ENCODE assay signal across 19 mouse cellular contexts in the genomic region with DNA sequence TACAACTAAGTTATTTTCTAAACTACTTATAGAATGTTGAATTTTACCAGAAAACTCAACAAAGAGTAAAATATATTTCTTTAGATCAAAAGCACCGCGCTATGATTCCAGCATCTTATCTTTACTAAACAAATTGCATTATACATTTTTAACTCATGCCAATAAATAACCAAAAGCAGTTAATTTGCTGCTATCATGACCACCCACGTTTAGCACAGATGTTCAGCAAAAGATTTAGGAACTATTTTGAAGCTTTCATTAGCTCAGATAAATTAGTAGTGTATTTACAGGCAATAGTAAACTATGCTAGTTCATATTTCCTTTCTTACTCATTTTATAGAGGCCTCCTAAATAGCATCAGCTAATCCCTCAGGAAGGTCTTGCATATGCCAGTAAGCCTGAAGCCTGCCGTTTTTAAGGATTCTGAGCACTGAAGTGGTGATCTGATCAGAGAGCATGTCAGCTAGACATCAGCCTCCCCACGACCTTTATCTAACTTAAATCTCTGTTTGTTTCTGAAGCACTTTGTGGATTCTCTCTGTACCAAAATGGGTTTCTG.
DNase-seq lines count a peak whose midpoint lies in the region; ATAC-seq and TF ChIP-seq lines count a peak whose summit lies in the region.
"Had no signal": no experiment of that assay in that cellular context is flagged by ENCODE, and none has a peak within 500 bp of the region (broad histone marks: within the 10 kb centered on the region; RNA-seq: fewer than 3 reads in every experiment).

No protein-coding gene starts in this region.

- H3K79me2 ChIP-seq in MEL (ENCODE audit: control insufficient read depth, insufficient read depth, low read length, poor library complexity), result no peaks in the 10 kb centered on the region

- H3K9me3 ChIP-seq in kidney, postnatal 0 days (replicated peaks; ENCODE audit: low read length), result no peaks in the 10 kb centered on the region
- no peaks in the 10 kb centered on the region for H3K9me3 ChIP-seq in lung, embryonic 15.5 days
- H3K9me3 ChIP-seq in MEL (replicated peaks; ENCODE audit: insufficient read depth, low read length), result no peaks in the 10 kb centered on the region
- no peaks in the 10 kb centered on the region for H3K9me3 ChIP-seq in intestine, postnatal 0 days (ENCODE audit: control insufficient read depth)
- H3K9me3 ChIP-seq: embryonic facial prominence, embryonic 12.5 days; forebrain, embryonic 15.5 days; heart, embryonic 13.5 days; hindbrain, embryonic 12.5 days had no signal

- no peaks in the 10 kb centered on the region for H3K36me3 ChIP-seq in kidney, postnatal 0 days (ENCODE audit: insufficient read depth, low read length)
- no peaks in the 10 kb centered on the region for H3K36me3 ChIP-seq in kidney, adult 2 months (ENCODE audit: control insufficient read depth, insufficient read depth, low read length)
- H3K36me3 ChIP-seq in lung, embryonic 15.5 days, result no peaks in the 10 kb centered on the region
- peaks cover 0 to 27% of the 10 kb centered on the region in 2 experiments; a peak in 2 of 4 replicates for H3K36me3 ChIP-seq in MEL (ENCODE audit: control insufficient read depth in 1 of 2, insufficient read depth in 2 of 2, low read length in 2 of 2)
- H3K36me3 ChIP-seq in intestine, postnatal 0 days (ENCODE audit: control insufficient read depth, insufficient read depth), result no peaks in the 10 kb centered on the region
- H3K36me3 ChIP-seq: embryonic facial prominence, embryonic 12.5 days; forebrain, embryonic 15.5 days; heart, embryonic 13.5 days; hindbrain, embryonic 12.5 days had no signal

- no peak for TF ChIP-seq CTCF in kidney, postnatal 0 days (IDR thresholded peaks at IDR 0.05; ENCODE audit: low read depth)
- no peak for TF ChIP-seq CTCF in kidney, adult 2 months (conservative IDR thresholded peaks at IDR 0.05; ENCODE audit: insufficient read depth, insufficient read length, low read depth, low read length)
- no peak for TF ChIP-seq CTCF in MEL (IDR thresholded peaks at IDR 0.05 in 2 of 3, conservative IDR thresholded peaks at IDR 0.05 in 1 of 3; ENCODE audit: control insufficient read depth in 1 of 3, insufficient read depth in 1 of 3, low read depth in 2 of 3, low read length in 3 of 3, poor library complexity in 1 of 3, severe bottlenecking in 1 of 3)
- TF ChIP-seq CTCF in intestine, postnatal 0 days (IDR thresholded peaks at IDR 0.05; ENCODE audit: low read depth), result no peak

- no peaks in the 10 kb centered on the region for H3K4me1 ChIP-seq in kidney, postnatal 0 days (replicated peaks; ENCODE audit: insufficient read depth, low read length)
- H3K4me1 ChIP-seq in kidney, adult 2 months (ENCODE audit: control insufficient read depth, insufficient read depth, low read length), result no peaks in the 10 kb centered on the region
- no peaks in the 10 kb centered on the region for H3K4me1 ChIP-seq in lung, embryonic 15.5 days
- H3K4me1 ChIP-seq in MEL (ENCODE audit: control insufficient read depth in 1 of 2, insufficient read depth in 2 of 2, low read length in 2 of 2), result peaks cover 10 to 12% of the 10 kb centered on the region in 2 experiments
- H3K4me1 ChIP-seq in intestine, postnatal 0 days (replicated peaks; ENCODE audit: control insufficient read depth, insufficient read depth, low read length), result no peaks in the 10 kb centered on the region
- H3K4me1 ChIP-seq: embryonic facial prominence, embryonic 12.5 days; forebrain, embryonic 15.5 days; hindbrain, embryonic 12.5 days had no signal

- WGBS in kidney, postnatal 0 days, result 44% methylated on average over 5 of the region's 5 CpGs
- WGBS in kidney, adult 2 months, result 61% methylated on average over 5 of the region's 5 CpGs
- 33% methylated on average over 5 of the region's 5 CpGs for WGBS in lung, embryonic 15.5 days
- 49% methylated on average over 5 of the region's 5 CpGs for whole genome bisulfite sequencing in intestine, postnatal 0 days

- peak; percentile 83 for DNase-seq in kidney, postnatal 0 days (ENCODE audit: low spot score)
- no peak for DNase-seq in kidney, adult 2 months
- no peak for DNase-seq in lung, postnatal 4 days
- peak; percentile 63 for DNase-seq in MEL (ENCODE audit: low read depth, low spot score)
- DNase-seq: adrenal gland, postnatal 10 days; cerebellum, adult 11 months; cerebellum, adult 8-10 months; cerebellum, postnatal 14 days; embryo, embryonic 11 days; gastrocnemius, postnatal 36 days; heart, adult 11 months; heart, postnatal 36 days had no signal

- TF ChIP-seq EP300 in MEL (IDR thresholded peaks at IDR 0.05; ENCODE audit: low read depth in 1 of 2, low read length in 2 of 2), result peak; percentile 92 to 96

- H3K27me3 ChIP-seq in kidney, postnatal 0 days (ENCODE audit: insufficient read depth, low read length), result no peaks in the 10 kb centered on the region
- no peaks in the 10 kb centered on the region for H3K27me3 ChIP-seq in kidney, adult 2 months (replicated peaks; ENCODE audit: control insufficient read depth, insufficient read depth, low read length)
- H3K27me3 ChIP-seq in lung, embryonic 15.5 days, result no peaks in the 10 kb centered on the region
- no peaks in the 10 kb centered on the region for H3K27me3 ChIP-seq in MEL (ENCODE audit: control insufficient read depth in 1 of 2, insufficient read depth in 2 of 2, low read length in 2 of 2)
- H3K27me3 ChIP-seq in intestine, postnatal 0 days (replicated peaks; ENCODE audit: control insufficient read depth, insufficient read depth, low read length), result no peaks in the 10 kb centered on the region
- H3K27me3 ChIP-seq: embryonic facial prominence, embryonic 12.5 days; forebrain, embryonic 15.5 days; heart, embryonic 13.5 days; hindbrain, embryonic 12.5 days had no signal

- no peak overlapping the region for H3K9ac ChIP-seq in kidney, postnatal 0 days (ENCODE audit: low read depth, low read length)
- no peak overlapping the region for H3K9ac ChIP-seq in lung, embryonic 15.5 days
- H3K9ac ChIP-seq in MEL (ENCODE audit: control insufficient read depth, low read depth, low read length, poor library complexity, severe bottlenecking), result 0 out of 2 replicates have a peak overlapping the region, but pooled peaks have one; percentile 7
- H3K9ac ChIP-seq in intestine, postnatal 0 days (ENCODE audit: low read depth, low read length), result no peak overlapping the region
- H3K9ac ChIP-seq: embryonic facial prominence, embryonic 12.5 days; forebrain, embryonic 15.5 days; heart, embryonic 13.5 days; hindbrain, embryonic 12.5 days had no signal

- no peak overlapping the region for H3K27ac ChIP-seq in kidney, postnatal 0 days
- H3K27ac ChIP-seq in kidney, adult 2 months (ENCODE audit: insufficient read depth, low read depth, low read length), result no peak overlapping the region
- no peak overlapping the region for H3K27ac ChIP-seq in lung, embryonic 15.5 days
- H3K27ac ChIP-seq in MEL (ENCODE audit: control insufficient read depth, low read depth, low read length), result peak overlapping the region; percentile 31; the same call in 1 of the 2 replicates
- H3K27ac ChIP-seq in intestine, postnatal 0 days (ENCODE audit: low read depth, low read length), result no peak overlapping the region
- H3K27ac ChIP-seq: embryonic facial prominence, embryonic 12.5 days; forebrain, embryonic 15.5 days; heart, embryonic 13.5 days; hindbrain, embryonic 12.5 days had no signal

- no peak overlapping the region for H3K4me2 ChIP-seq in kidney, postnatal 0 days (ENCODE audit: low read length)
- no peak overlapping the region for H3K4me2 ChIP-seq in lung, embryonic 15.5 days
- H3K4me2 ChIP-seq in intestine, postnatal 0 days (replicated peaks; ENCODE audit: low read depth), result no peak overlapping the region
- H3K4me2 ChIP-seq: embryonic facial prominence, embryonic 12.5 days; forebrain, embryonic 15.5 days; heart, embryonic 13.5 days; hindbrain, embryonic 12.5 days had no signal

- no peak for TF ChIP-seq POLR2A in kidney, adult 2 months (IDR thresholded peaks at IDR 0.05; ENCODE audit: low read depth, low read length)
- no peak for TF ChIP-seq POLR2A in MEL (IDR thresholded peaks at IDR 0.05; ENCODE audit: control insufficient read depth in 1 of 2, insufficient read depth in 1 of 2, low read depth in 1 of 2, low read length in 2 of 2, poor library complexity in 1 of 2)

- no peak for ATAC-seq in kidney, postnatal 0 days (replicated peaks; ENCODE audit: low FRiP score, low read depth)
- ATAC-seq in lung, embryonic 15.5 days (ENCODE audit: borderline replicate concordance, extremely low read depth, low FRiP score, low TSS enrichment), result peak; percentile 53; the same call in 1 of the 2 replicates
- peak; percentile 89 for ATAC-seq in megakaryocyte-erythroid progenitor cell, adult 5-6 weeks (replicated peaks; ENCODE audit: low FRiP score, low TSS enrichment, poor library complexity, severe bottlenecking)
- no peak for ATAC-seq in intestine, postnatal 0 days
- ATAC-seq: forebrain, embryonic 15.5 days had no signal

- no peak for TF ChIP-seq RAD21 in MEL (IDR thresholded peaks at IDR 0.05; ENCODE audit: low read depth, low read length)

- H3K4me3 ChIP-seq in kidney, postnatal 0 days (replicated peaks; ENCODE audit: low read depth, low read length), result no peak overlapping the region
- H3K4me3 ChIP-seq in kidney, adult 2 months (ENCODE audit: insufficient read depth, low read depth, low read length), result no peak overlapping the region
- no peak overlapping the region for H3K4me3 ChIP-seq in lung, embryonic 15.5 days
- no peak overlapping the region for H3K4me3 ChIP-seq in MEL (ENCODE audit: control insufficient read depth in 1 of 2, insufficient read depth in 1 of 2, low read depth in 2 of 2, low read length in 2 of 2)
- no peak overlapping the region for H3K4me3 ChIP-seq in intestine, postnatal 0 days (ENCODE audit: low read depth, low read length)
- H3K4me3 ChIP-seq: embryonic facial prominence, embryonic 12.5 days; forebrain, embryonic 15.5 days; heart, embryonic 13.5 days; hindbrain, embryonic 12.5 days had no signal

TF ChIP-seq in MEL, 35 proteins besides CTCF, POLR2A, EP300 and RAD21:
- TF ChIP-seq TAL1 (IDR thresholded peaks at IDR 0.05; ENCODE audit: low read length), result peak; percentile 42; the same call in 1 of the 2 replicates
- TF ChIP-seq MYB (IDR thresholded peaks at IDR 0.05; ENCODE audit: low read depth, low read length), result peak; percentile 68
- peak; percentile 95 for TF ChIP-seq TCF12 (IDR thresholded peaks at IDR 0.05; ENCODE audit: low read depth, low read length)
- no peak for TF ChIP-seq USF1 (IDR thresholded peaks at IDR 0.05; ENCODE audit: low read depth, low read length)
- peak; percentile 81 for TF ChIP-seq GATA1 (IDR thresholded peaks at IDR 0.05; ENCODE audit: low read depth, low read length)
- peak; percentile 75; the same call in 1 of the 2 replicates for TF ChIP-seq MEF2A (IDR thresholded peaks at IDR 0.05; ENCODE audit: extremely low read depth, insufficient replicate concordance, low read depth, low read length, poor library complexity, severe bottlenecking)
- peak; percentile 93 for TF ChIP-seq RCOR1 (IDR thresholded peaks at IDR 0.05; ENCODE audit: low read depth, low read length)
- peak; percentile 84 for TF ChIP-seq ETS1 (IDR thresholded peaks at IDR 0.05; ENCODE audit: low read depth, low read length)
- TF ChIP-seq JUND (IDR thresholded peaks at IDR 0.05; ENCODE audit: low read depth, low read length), result no peak
TF ChIP-seq in MEL: peak in this region for 7.

Comparison
In these comparisons a context has a peak if more than half of its experiments do, and no peak if none do; other contexts are left out.
1. DNase-seq: peak in kidney, postnatal 0 days (single experiment) and MEL (single experiment); none in kidney, adult 2 months (single experiment) and lung, postnatal 4 days (0 of 2).
2. ATAC-seq: peak in lung, embryonic 15.5 days (single experiment) and megakaryocyte-erythroid progenitor cell, adult 5-6 weeks (single experiment); none in kidney, postnatal 0 days (single experiment) and intestine, postnatal 0 days (single experiment).